Mouse (Mus musculus) liver, postnatal 0 days (tissue): ENCODE results near the gene Daam2. TPM values are rescaled to one million over a fixed set of nuclear protein-coding genes. Genes with fewer than 3 reads are reported as not detected.

Experiments used
- ATAC-seq: fragments of 200-750 bp; cut with Nextera tagmentation; 2 replicates; pipeline ENCODE4 v1.8.0; 2017; ENCODE audit warnings: mild to moderate bottlenecking, moderate library complexity
- DNase-seq: peaks from one replicate; pipeline ENCODE4 v3.0.0-alpha.2; 2016
- H3K27ac ChIP-seq: fragments of 300-500 bp; sonication (generic); 2 replicates; pipeline ENCODE4 v1.5.1; 2014; ENCODE audit warnings: antibody characterized with exemption, moderate library complexity, mild to moderate bottlenecking, low read depth
- H3K27me3 ChIP-seq: fragments of 300-500 bp; sonication (generic); 2 replicates; pipeline ENCODE4 v1.6.1; 2014; ENCODE audit warnings: low read length, control low read depth, mixed read lengths; ENCODE audit not compliant: insufficient read depth
- H3K36me3 ChIP-seq: fragments of 300-500 bp; sonication (generic); replicated peaks from 2 replicates; pipeline ENCODE4 v1.6.1; 2014; ENCODE audit warnings: mild to moderate bottlenecking, control low read depth, low read length, moderate library complexity, mixed read lengths; ENCODE audit not compliant: insufficient read depth
- H3K4me1 ChIP-seq: fragments of 300-500 bp; sonication (generic); 2 replicates; pipeline ENCODE4 v1.6.1; 2014; ENCODE audit warnings: antibody characterized with exemption, mild to moderate bottlenecking, control low read depth; ENCODE audit not compliant: insufficient read depth
- H3K4me2 ChIP-seq: fragments of 300-500 bp; sonication (generic); 2 replicates; pipeline ENCODE4 v1.6.1; 2014; ENCODE audit warnings: low read depth, mild to moderate bottlenecking, low read length, moderate library complexity, mixed read lengths
- H3K4me3 ChIP-seq: fragments of 300-500 bp; sonication (generic); 2 replicates; pipeline ENCODE4 v1.5.1; 2014; ENCODE audit warnings: low read depth, low read length
- H3K9ac ChIP-seq: fragments of 300-500 bp; sonication (generic); replicated peaks from 2 replicates; pipeline ENCODE4 v1.6.1; 2014; ENCODE audit warnings: mild to moderate bottlenecking, moderate library complexity
- H3K9me3 ChIP-seq: fragments of 300-500 bp; sonication (generic); 2 replicates; pipeline ENCODE4 v1.6.1; 2016; ENCODE audit warnings: mild to moderate bottlenecking, control low read depth, low read length, mixed read lengths
- CTCF ChIP-seq: sonication (generic); IDR thresholded peaks from 2 replicates; pipeline ENCODE4 v1.5.1; 2016; ENCODE audit warnings: antibody characterized with exemption, low read depth
- EP300 ChIP-seq: IDR thresholded peaks from 2 replicates; pipeline ENCODE4 v1.6.1; 2016; ENCODE audit warnings: antibody characterized with exemption, low read depth, mild to moderate bottlenecking
- WGBS: fragments of 180-500 bp; shearing (Covaris S2); extraction: QIAGEN DNeasy Blood & Tissue Kit; methylation state at CpG from one replicate; pipeline ENCODE4 v1.1.7; 2014; ENCODE audit not compliant: insufficient replicate concordance; 5-methylcytosine and 5-hydroxymethylcytosine counted together
- polyA plus RNA-seq: library from polyadenylated mRNA; unstranded; fragments of >200 nt; fragmentation: Nextera tagmentation; extraction: Ambion mirVana; gene quantifications from 2 replicates; pipeline ENCODE4 v1.2.1, GENCODE M21; 2015

Daam2 gene
- polyA plus RNA-seq, 1 experiment from 2014 or later = 0.23 TPM

DNA sequence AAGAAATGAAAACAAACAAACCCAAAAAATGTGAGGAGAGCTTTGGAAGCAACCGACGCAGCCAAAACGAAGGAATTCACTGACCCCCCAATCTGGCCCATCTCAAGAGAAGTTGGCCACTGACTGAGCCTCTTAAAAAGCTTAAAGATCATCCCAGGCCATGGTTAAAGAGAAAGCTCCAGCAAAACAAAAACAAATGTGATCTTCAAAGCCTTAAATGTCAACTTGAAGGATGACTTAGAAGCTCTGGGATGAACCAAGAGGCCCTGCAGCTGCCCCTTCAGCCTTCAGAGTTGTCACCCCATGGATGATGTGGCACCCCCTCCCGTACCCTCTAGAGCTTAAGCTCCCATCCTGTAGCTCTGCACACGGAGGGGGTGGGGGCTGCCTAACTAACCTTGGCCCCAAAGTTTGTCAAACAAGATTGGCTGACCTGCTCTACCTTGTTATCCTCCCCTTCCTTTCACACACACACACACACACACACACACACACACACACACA, 4.3 kb downstream of the Daam2 start:
- H3K9ac ChIP-seq = no peak overlapping the region
- no peaks in the 10 kb centered on the region for H3K9me3 ChIP-seq
- peaks cover 15% of the 10 kb centered on the region for H3K27me3 ChIP-seq
- no peaks in the 10 kb centered on the region for H3K4me1 ChIP-seq
- H3K4me2 ChIP-seq = no peak overlapping the region
- no peak for DNase-seq
- no peak for ATAC-seq
- no peak for TF ChIP-seq CTCF
- TF ChIP-seq EP300 = no peak
- H3K4me3 ChIP-seq = no peak overlapping the region
- no peak overlapping the region for H3K27ac ChIP-seq
- WGBS = 52% methylated on average over 5 of the region's 5 CpGs
- H3K36me3 ChIP-seq = no peaks in the 10 kb centered on the region

DNA sequence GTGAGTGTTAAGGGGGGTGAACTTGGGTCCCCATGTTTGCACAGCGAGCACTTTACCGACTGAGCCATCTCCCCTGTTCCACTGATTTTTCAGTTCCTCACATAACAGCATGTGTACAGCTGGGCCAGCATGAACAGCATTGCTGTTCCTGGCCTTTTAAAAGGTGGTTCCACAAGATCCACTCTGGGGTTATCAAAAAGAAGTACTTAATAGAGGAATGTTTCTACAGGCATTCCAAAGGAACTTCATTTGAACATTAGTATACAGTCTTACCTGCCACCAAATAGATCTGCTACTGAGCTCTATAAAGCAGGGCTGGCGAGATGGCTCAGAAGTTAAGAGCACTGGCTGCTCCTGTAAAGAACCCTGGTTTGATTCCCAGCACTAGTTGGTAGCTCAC, 8.0 kb downstream of the Daam2 start:
- H3K27me3 ChIP-seq = no peaks in the 10 kb centered on the region
- no peak for ATAC-seq
- no peaks in the 10 kb centered on the region for H3K4me1 ChIP-seq
- no peaks in the 10 kb centered on the region for H3K36me3 ChIP-seq
- no peaks in the 10 kb centered on the region for H3K9me3 ChIP-seq
- WGBS = 67% methylated on average over 3 of the region's 3 CpGs
- no peak overlapping the region for H3K4me2 ChIP-seq
- no peak overlapping the region for H3K9ac ChIP-seq
- H3K4me3 ChIP-seq = no peak overlapping the region
- no peak for DNase-seq
- no peak overlapping the region for H3K27ac ChIP-seq
- TF ChIP-seq EP300 = no peak
- no peak for TF ChIP-seq CTCF

DNA sequence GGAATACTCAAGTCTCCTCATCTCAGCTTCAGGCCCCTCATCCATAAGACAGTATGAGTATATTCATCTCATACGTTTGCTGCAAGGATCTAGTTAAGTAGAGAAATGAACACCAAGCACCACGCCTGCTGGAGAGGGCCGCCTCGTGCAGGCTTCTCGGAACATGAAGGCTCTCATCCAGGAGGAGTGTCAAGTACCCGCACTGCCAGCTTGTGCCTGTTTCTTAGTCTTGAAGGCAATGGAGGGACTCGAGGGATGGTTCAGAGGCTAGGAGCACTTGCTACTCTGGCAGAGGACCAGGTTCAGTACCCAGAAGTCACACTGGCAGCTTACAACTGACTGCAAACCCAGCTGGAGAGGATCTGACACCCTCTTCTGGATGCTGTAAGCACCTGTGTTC, 12.2 kb downstream of the Daam2 start:
- H3K27me3 ChIP-seq = no peaks in the 10 kb centered on the region

DNA sequence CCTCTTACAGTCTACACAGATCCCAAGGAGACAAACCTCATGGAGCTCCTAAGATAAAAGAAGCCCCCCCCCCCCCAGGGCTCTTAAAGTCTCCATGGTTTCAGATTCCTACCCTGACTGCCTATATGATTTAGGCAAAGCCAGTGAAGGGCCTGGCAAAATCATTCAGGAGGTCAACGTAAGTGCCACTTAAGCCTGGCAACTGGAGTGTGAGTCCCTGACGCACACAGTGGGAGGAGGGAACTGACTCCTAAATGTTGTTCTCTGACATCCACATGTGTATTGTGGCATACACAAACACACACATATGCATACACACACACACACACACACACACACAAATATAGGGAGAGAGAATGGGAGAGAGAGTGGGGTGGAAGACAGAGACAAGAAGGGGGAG, 12.7 kb downstream of the Daam2 start:
- DNase-seq = no peak

More for the DNA sequence above, 12.2 kb downstream of the Daam2 start:
- WGBS = 75% methylated on average over 7 of the region's 7 CpGs
- no peaks in the 10 kb centered on the region for H3K4me1 ChIP-seq
- no peak overlapping the region for H3K4me2 ChIP-seq
- H3K9ac ChIP-seq = no peak overlapping the region
- H3K27ac ChIP-seq = no peak overlapping the region
- no peak for ATAC-seq
- no peak for DNase-seq
- no peaks in the 10 kb centered on the region for H3K9me3 ChIP-seq
- H3K4me3 ChIP-seq = no peak overlapping the region
- H3K36me3 ChIP-seq = no peaks in the 10 kb centered on the region
- no peak for TF ChIP-seq EP300
- no peak for TF ChIP-seq CTCF

DNA sequence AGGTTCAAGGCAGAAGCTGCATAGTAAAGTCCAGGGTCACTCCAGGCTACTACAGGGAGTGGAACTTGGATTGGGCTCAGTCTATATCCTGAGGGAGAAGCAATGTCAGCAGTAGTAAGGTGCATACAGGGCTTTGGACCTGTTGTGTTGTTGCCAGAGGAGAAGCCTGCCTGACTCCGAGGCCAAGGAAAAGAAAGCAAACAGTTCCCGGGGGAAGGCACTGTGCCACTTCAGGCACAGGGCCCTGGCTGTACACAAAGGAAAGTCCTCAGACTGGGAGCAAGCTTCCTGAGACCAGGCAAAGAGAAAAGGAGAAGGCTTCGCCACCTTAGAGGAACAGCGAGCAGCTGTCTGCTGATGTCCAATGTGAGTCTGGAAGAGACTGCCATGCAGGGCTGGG, 18.1 kb downstream of the Daam2 start:
- no peak overlapping the region for H3K4me2 ChIP-seq
- WGBS = 70% methylated on average over 4 of the region's 4 CpGs
- H3K9ac ChIP-seq = no peak overlapping the region
- ATAC-seq (no peak), DNase-seq (no peak)
- H3K4me1 ChIP-seq = no peaks in the 10 kb centered on the region
- H3K27ac ChIP-seq = no peak overlapping the region
- no peaks in the 10 kb centered on the region for H3K36me3 ChIP-seq
- TF ChIP-seq CTCF = no peak
- TF ChIP-seq EP300 = no peak
- no peak overlapping the region for H3K4me3 ChIP-seq
- H3K27me3 ChIP-seq = no peaks in the 10 kb centered on the region
- no peaks in the 10 kb centered on the region for H3K9me3 ChIP-seq

More for the DNA sequence above, 12.7 kb downstream of the Daam2 start:
- Histone ChIP-seq H3K36me3 (no peaks in the 10 kb centered on the region), H3K9ac (no peak overlapping the region), H3K9me3 (no peaks in the 10 kb centered on the region), H3K27me3 (no peaks in the 10 kb centered on the region), H3K4me3 (no peak overlapping the region), H3K27ac (no peak overlapping the region), H3K4me2 (no peak overlapping the region), H3K4me1 (no peaks in the 10 kb centered on the region)
- TF ChIP-seq EP300 = no peak
- no peak for TF ChIP-seq CTCF
- 84% methylated on average over 2 of the region's 2 CpGs for WGBS
- ATAC-seq = no peak

DNA sequence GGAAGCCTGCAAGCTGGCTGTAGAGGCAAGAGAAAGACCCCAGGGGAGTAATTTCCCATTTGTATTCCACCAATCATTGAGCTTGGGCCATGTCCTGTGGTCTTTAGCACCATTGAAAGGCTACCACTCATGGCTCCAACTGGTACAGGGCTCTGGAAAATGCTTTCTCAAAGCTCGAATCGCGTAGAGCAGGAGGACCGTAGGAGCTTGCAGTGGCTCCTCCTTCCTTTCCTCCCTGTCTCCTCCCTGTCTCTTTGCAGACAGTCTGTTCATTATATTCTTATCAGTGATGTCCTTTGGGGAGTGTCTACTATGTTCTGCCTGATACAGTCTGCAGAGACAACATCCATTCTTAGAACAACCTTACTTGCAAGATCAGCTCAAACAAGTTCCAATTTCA, 18.7 kb downstream of the Daam2 start:
- H3K9me3 ChIP-seq = no peaks in the 10 kb centered on the region
- no peak overlapping the region for H3K27ac ChIP-seq
- H3K4me3 ChIP-seq = no peak overlapping the region
- ATAC-seq (no peak), DNase-seq (no peak)
- no peaks in the 10 kb centered on the region for H3K4me1 ChIP-seq
- no peaks in the 10 kb centered on the region for H3K27me3 ChIP-seq
- H3K9ac ChIP-seq = no peak overlapping the region
- TF ChIP-seq CTCF = no peak
- TF ChIP-seq EP300 = no peak
- no peaks in the 10 kb centered on the region for H3K36me3 ChIP-seq
- WGBS = 78% methylated on average over 4 of the region's 4 CpGs
- H3K4me2 ChIP-seq = no peak overlapping the region

DNA sequence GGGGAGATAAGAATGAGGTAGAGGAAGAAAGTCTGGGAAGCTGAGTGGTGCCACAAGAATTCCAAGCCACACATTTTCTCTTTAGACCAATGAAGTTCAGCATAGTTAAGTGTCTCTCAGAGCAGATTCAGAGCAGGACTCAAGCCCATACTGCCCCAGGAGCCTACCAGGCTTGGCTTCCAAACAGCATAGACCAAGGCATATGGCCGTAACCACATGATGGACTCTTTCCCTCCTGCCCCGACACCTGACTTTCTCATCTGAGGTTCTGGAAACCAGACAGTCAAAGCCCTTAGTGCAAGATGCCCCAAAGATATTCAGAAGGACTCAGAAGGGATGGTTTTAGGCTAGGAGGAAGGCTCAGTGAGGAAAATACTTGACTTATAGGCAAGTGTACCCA, 19.6 kb downstream of the Daam2 start:
- ATAC-seq (no peak), DNase-seq (no peak)
- TF ChIP-seq EP300 (no peak), CTCF (no peak)
- 71% methylated on average over 2 of the region's 2 CpGs for WGBS
- Histone ChIP-seq H3K4me3 (no peak overlapping the region), H3K4me1 (no peaks in the 10 kb centered on the region), H3K27me3 (no peaks in the 10 kb centered on the region), H3K27ac (no peak overlapping the region), H3K36me3 (no peaks in the 10 kb centered on the region), H3K4me2 (no peak overlapping the region), H3K9me3 (no peaks in the 10 kb centered on the region), H3K9ac (no peak overlapping the region)
